Mouse (Mus musculus): ENCODE data around the gene Ifi27l2b. TPM values are rescaled to one million over a fixed set of nuclear protein-coding genes. Genes with fewer than 3 reads are reported as not detected.
"Not testable (repeated sequence)": the region's sequence is repeated elsewhere in the genome, so short reads cannot be mapped to it uniquely, and the experiment has no call there.

The Ifi27l2b gene
- polyA plus RNA-seq, 1 experiment from 2014 or later, result not detected

DNA sequence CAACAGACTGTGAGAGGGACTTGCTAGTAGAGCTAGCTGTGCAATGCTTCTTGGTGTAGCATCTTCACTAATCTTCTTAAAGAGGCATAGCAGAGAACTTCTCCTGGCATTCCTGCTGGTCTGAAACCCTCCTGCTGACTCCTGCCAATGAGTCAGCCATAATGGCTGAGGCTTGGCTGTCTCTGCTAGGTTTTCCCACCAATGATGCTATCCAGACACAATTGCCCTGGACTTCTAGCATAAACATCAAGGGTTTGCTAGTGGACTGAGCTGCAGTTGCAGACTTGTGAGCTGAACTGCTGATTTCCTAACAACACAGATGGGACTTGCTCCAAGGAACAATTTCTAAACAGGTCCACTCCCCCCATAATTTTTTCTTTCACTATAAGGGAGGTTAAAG lies 3.7 kb downstream of the Ifi27l2b start:
- H3K4me2 ChIP-seq (ENCODE audit: low read length), result no peak overlapping the region

DNA sequence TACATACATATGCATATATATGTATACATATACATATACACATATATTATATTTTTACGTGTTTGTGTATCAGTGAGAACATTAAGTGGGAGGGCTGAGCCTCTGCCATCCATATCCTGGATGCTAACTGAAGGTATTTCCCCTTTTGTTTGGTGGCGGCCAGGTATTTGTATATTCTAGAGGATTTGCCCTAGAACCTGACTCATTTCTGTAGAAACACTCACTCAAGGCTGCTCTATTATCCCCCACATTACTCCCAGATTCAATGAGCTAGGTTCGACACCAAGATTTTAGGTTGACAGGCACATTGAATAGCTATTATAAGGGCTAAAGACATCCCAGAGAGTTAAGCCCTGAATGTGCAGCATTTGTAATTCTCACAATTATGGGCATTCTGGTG lies 12.0 kb downstream of the Ifi27l2b start:
- Histone ChIP-seq H3K27me3 (ENCODE audit: control insufficient read depth, insufficient read depth, low read depth, low read length) (no peaks in the 10 kb centered on the region), H3K9ac (ENCODE audit: low read depth, low read length) (no peak overlapping the region), H3K36me3 (ENCODE audit: control insufficient read depth, insufficient read depth, low read length) (no peaks in the 10 kb centered on the region), H3K27ac (ENCODE audit: low read length) (no peak overlapping the region), H3K4me3 (ENCODE audit: low read depth, low read length) (no peak overlapping the region), H3K4me2 (ENCODE audit: low read length) (no peak overlapping the region), H3K9me3 (replicated peaks; ENCODE audit: control insufficient read depth, low read length, poor library complexity, severe bottlenecking) (no peaks in the 10 kb centered on the region), H3K4me1 (ENCODE audit: control insufficient read depth, insufficient read depth, low read length) (no peaks in the 10 kb centered on the region)
- no peak for ATAC-seq
- 67% methylated on average over 3 of the region's 3 CpGs for WGBS

More for the DNA sequence above, 3.7 kb downstream of the Ifi27l2b start:
- ATAC-seq, result no peak
- Histone ChIP-seq H3K9ac (ENCODE audit: low read depth, low read length) (no peak overlapping the region), H3K9me3 (replicated peaks; ENCODE audit: control insufficient read depth, low read length, poor library complexity, severe bottlenecking) (no peaks in the 10 kb centered on the region), H3K27me3 (ENCODE audit: control insufficient read depth, insufficient read depth, low read depth, low read length) (no peaks in the 10 kb centered on the region), H3K4me1 (ENCODE audit: control insufficient read depth, insufficient read depth, low read length) (no peaks in the 10 kb centered on the region), H3K36me3 (ENCODE audit: control insufficient read depth, insufficient read depth, low read length) (no peaks in the 10 kb centered on the region), H3K27ac (ENCODE audit: low read length) (no peak overlapping the region), H3K4me3 (ENCODE audit: low read depth, low read length) (no peak overlapping the region)

DNA sequence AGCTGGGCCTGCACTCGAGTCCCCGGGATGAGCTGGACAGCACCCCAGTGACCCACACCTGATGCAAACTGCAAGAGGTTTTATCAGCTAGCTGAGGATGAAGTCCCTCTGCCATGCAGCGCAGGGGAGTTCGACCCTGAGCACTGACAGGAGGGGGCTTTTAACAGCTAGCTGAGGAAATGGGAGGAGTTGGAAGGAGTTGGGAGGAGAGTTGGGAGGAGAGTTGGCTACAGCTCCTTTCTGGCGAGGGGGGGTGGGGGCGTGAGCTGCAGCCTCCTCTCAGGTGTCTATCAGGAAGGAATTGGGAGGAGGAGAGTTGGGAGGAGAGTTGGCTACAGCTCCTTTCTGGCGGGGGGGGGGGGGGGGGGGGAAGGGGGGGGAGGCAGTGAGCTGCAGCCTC lies 12.8 kb downstream of the Ifi27l2b start:
- not testable (repeated sequence) for H3K27ac ChIP-seq (ENCODE audit: low read length); H3K4me2 ChIP-seq (ENCODE audit: low read length); H3K36me3 ChIP-seq (ENCODE audit: control insufficient read depth, insufficient read depth, low read length); H3K4me3 ChIP-seq (ENCODE audit: low read depth, low read length); H3K4me1 ChIP-seq (ENCODE audit: control insufficient read depth, insufficient read depth, low read length); ATAC-seq; H3K9ac ChIP-seq (ENCODE audit: low read depth, low read length); H3K9me3 ChIP-seq (replicated peaks; ENCODE audit: control insufficient read depth, low read length, poor library complexity, severe bottlenecking); H3K27me3 ChIP-seq (ENCODE audit: control insufficient read depth, insufficient read depth, low read depth, low read length)
- WGBS, result 59% methylated on average over 5 of the region's 7 CpGs

DNA sequence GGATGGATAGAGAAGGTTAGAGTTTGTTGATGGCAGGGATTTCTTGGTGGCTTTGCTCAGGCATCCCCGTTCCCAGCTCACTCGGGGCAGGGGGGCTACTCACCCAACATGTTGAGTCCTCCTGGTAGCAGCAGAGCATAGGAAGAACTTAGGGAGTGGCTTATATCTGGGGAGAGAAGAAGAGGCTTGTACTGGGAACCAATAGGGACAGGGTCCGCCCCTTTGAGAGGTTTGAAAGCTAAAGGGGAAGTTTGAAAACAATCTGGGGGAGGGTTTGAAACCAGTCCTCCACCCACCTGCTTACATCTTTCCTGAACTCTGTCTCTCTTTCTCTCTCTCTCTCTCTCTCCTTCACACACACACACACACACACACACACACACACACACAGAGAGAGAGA lies 13.5 kb downstream of the Ifi27l2b start, which contains the start of gene Ifi27l2a:
Gene Ifi27l2a (minus strand): TSS at position 157 of the 400 bp plus-strand sequence.
- Histone ChIP-seq H3K4me3 (ENCODE audit: low read depth, low read length) (no peak within 1 kb of the TSS), H3K36me3 (ENCODE audit: control insufficient read depth, insufficient read depth, low read length) (no peaks in the 10 kb centered on the region), H3K9ac (ENCODE audit: low read depth, low read length) (no peak within 1 kb of the TSS), H3K9me3 (replicated peaks; ENCODE audit: control insufficient read depth, low read length, poor library complexity, severe bottlenecking) (no peaks in the 10 kb centered on the region), H3K27ac (ENCODE audit: low read length) (no peak within 1 kb of the TSS), H3K4me2 (ENCODE audit: low read length) (no peak within 1 kb of the TSS), H3K27me3 (ENCODE audit: control insufficient read depth, insufficient read depth, low read depth, low read length) (no peaks in the 10 kb centered on the region), H3K4me1 (ENCODE audit: control insufficient read depth, insufficient read depth, low read length) (no peaks in the 10 kb centered on the region)
- ATAC-seq, result no peak
- WGBS, result 47% methylated on average over 3 of the region's 3 CpGs

DNA sequence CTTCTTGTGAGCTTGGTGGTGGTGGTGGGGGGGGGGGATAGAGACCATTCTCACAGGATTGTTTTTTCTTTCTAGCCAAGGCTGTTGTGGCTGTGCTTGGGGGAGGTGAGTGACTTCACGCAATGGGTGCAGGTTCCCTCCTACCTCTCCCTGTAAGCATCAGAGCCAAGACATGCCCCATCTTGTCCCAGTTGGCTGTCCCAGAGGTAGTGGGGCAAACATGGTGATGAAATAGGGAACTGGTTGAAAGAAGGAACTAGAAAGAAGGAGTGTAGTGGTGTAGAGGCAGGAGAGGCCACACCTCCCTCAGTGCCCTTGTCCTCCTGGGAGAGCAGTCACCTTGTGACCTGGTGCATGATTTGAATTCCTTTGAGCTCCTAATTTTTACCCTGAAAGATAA lies 19.4 kb downstream of the Ifi27l2b start:
- ATAC-seq, result no peak
- Histone ChIP-seq H3K27me3 (ENCODE audit: control insufficient read depth, insufficient read depth, low read depth, low read length) (no peaks in the 10 kb centered on the region), H3K27ac (ENCODE audit: low read length) (no peak overlapping the region), H3K9ac (ENCODE audit: low read depth, low read length) (no peak overlapping the region), H3K4me2 (ENCODE audit: low read length) (no peak overlapping the region), H3K4me1 (ENCODE audit: control insufficient read depth, insufficient read depth, low read length) (no peaks in the 10 kb centered on the region), H3K9me3 (replicated peaks; ENCODE audit: control insufficient read depth, low read length, poor library complexity, severe bottlenecking) (no peaks in the 10 kb centered on the region), H3K36me3 (ENCODE audit: control insufficient read depth, insufficient read depth, low read length) (no peaks in the 10 kb centered on the region), H3K4me3 (ENCODE audit: low read depth, low read length) (no peak overlapping the region)
- WGBS, result 92% methylated on average over 1 of the region's 1 CpGs

DNA sequence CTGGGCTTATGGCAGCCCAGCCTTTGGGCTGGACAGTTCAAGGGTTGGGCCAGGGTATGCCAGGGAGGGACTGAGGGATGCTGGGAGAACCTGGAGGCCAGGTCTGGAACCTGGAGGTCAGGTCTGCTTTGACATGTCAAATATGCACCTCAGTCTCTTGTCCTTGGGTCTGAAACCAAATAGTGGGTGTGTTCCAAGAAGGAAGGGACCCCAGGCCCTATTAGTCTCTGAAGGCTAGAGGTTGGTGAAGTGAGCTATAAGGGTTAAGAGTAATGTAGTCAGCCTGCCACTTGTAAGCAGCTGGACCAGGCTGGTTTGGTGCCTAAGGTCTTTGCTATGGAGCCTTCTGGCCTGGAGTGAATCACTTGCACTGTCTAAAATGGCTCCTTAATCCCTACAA lies 22.2 kb downstream of the Ifi27l2b start:
- Histone ChIP-seq H3K4me1 (ENCODE audit: control insufficient read depth, insufficient read depth, low read length) (no peaks in the 10 kb centered on the region), H3K9me3 (replicated peaks; ENCODE audit: control insufficient read depth, low read length, poor library complexity, severe bottlenecking) (no peaks in the 10 kb centered on the region), H3K9ac (ENCODE audit: low read depth, low read length) (no peak overlapping the region), H3K27ac (ENCODE audit: low read length) (no peak overlapping the region), H3K27me3 (ENCODE audit: control insufficient read depth, insufficient read depth, low read depth, low read length) (no peaks in the 10 kb centered on the region), H3K4me2 (ENCODE audit: low read length) (no peak overlapping the region), H3K4me3 (ENCODE audit: low read depth, low read length) (no peak overlapping the region), H3K36me3 (ENCODE audit: control insufficient read depth, insufficient read depth, low read length) (no peaks in the 10 kb centered on the region)
- ATAC-seq, result no peak

DNA sequence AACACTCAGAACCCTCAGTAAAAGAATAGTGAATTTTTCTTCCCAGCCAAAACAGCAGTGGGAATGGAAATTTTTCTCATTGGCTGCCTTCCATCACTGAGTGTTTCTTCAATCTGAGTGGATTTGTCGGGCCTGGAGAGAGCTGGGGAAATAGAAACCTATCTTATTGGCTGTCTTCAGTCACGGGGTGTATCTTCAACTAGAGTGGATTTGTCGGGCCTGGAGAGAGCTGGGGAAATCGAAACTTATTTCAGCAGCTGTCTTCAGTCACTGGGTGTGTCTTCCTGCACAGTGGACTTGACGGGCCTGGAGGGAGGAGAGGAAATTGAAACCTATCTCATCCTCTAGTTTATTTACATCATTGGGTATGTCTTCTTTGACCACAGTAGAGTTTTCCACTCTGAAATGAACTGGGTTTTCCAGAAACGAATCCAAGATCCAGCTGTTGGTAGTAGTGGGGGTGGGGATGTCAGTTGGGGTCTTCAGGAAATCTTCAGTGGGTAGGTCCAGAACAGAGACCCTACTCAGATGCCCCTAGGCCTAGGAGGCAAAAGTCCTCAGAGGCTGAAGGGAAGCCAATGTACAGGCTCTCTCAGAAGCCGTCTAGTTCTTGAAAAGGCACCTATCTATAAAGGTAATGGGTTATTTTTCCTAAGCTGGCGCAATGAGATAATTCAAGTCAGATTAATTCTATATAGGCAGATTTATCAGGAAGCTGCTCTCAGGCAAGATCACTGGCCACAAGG lies 22.9 kb downstream of the Ifi27l2b start, which contains the start of gene Ifi27:
Gene Ifi27 (plus strand): TSS at position 226 of the 746 bp plus-strand sequence.
- H3K4me1 ChIP-seq (ENCODE audit: control insufficient read depth, insufficient read depth, low read length), result no peaks in the 10 kb centered on the region
- H3K9ac ChIP-seq (ENCODE audit: low read depth, low read length), result no peak within 1 kb of the TSS
- H3K27me3 ChIP-seq (ENCODE audit: control insufficient read depth, insufficient read depth, low read depth, low read length), result no peaks in the 10 kb centered on the region
- no peak within 1 kb of the TSS for H3K4me3 ChIP-seq (ENCODE audit: low read depth, low read length)
- ATAC-seq, result no peak
- no peak within 1 kb of the TSS for H3K27ac ChIP-seq (ENCODE audit: low read length)
- H3K36me3 ChIP-seq (ENCODE audit: control insufficient read depth, insufficient read depth, low read length), result no peaks in the 10 kb centered on the region
- 79% methylated on average over 8 of the region's 8 CpGs for WGBS
- no peak within 1 kb of the TSS for H3K4me2 ChIP-seq (ENCODE audit: low read length)
- H3K9me3 ChIP-seq (replicated peaks; ENCODE audit: control insufficient read depth, low read length, poor library complexity, severe bottlenecking), result no peaks in the 10 kb centered on the region

DNA sequence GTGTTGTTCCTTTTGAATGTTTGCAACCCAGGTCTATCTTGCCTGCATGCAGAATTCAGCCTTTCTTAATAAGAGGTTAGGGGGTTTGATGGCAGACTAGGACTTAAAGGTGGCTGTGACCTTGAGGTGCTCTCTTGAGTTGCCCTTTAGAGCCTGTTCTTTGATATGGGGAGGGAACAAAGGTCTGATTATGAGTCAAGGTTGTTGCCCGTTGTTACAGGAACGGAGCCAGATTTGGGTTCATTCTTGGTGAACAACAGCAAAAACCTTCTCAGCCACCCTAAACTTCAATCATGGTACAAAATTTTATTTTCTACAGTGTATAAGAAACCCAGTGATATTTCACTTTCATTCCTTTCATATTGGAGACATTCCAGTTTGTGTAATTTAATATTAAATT lies 23.6 kb downstream of the Ifi27l2b start:
- H3K36me3 ChIP-seq (ENCODE audit: control insufficient read depth, insufficient read depth, low read length), result no peaks in the 10 kb centered on the region
- WGBS, result 91% methylated on average over 2 of the region's 2 CpGs
- H3K9ac ChIP-seq (ENCODE audit: low read depth, low read length), result no peak overlapping the region
- no peak overlapping the region for H3K4me2 ChIP-seq (ENCODE audit: low read length)
- ATAC-seq, result no peak
- H3K27ac ChIP-seq (ENCODE audit: low read length), result no peak overlapping the region
- no peaks in the 10 kb centered on the region for H3K4me1 ChIP-seq (ENCODE audit: control insufficient read depth, insufficient read depth, low read length)
- no peak overlapping the region for H3K4me3 ChIP-seq (ENCODE audit: low read depth, low read length)
- H3K9me3 ChIP-seq (replicated peaks; ENCODE audit: control insufficient read depth, low read length, poor library complexity, severe bottlenecking), result no peaks in the 10 kb centered on the region
- H3K27me3 ChIP-seq (ENCODE audit: control insufficient read depth, insufficient read depth, low read depth, low read length), result no peaks in the 10 kb centered on the region

DNA sequence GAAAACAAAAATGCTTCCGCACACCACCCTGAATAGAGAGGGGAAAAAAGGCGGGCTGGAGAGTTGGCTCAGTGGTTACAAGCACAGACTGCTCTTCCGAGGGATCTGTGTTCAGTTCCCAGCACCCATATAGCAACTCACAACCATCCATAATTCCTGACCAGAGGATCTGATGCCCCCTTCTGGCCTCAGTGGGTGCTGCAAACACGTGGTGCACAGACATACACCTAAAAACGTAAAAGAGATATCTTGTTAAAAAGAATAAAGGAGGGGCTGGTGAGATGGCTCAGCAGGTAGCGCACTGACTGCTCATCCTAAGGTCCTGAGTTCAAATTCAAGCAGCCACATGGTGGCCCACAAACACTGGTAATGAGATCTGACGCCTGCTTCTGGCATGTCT lies 30.3 kb downstream of the Ifi27l2b start:
- no peak for ATAC-seq
- no peak overlapping the region for H3K27ac ChIP-seq (ENCODE audit: low read length)
- no peaks in the 10 kb centered on the region for H3K27me3 ChIP-seq (ENCODE audit: control insufficient read depth, insufficient read depth, low read depth, low read length)
- 91% methylated on average over 7 of the region's 7 CpGs for WGBS
- no peak overlapping the region for H3K9ac ChIP-seq (ENCODE audit: low read depth, low read length)
- no peaks in the 10 kb centered on the region for H3K9me3 ChIP-seq (replicated peaks; ENCODE audit: control insufficient read depth, low read length, poor library complexity, severe bottlenecking)
- H3K4me3 ChIP-seq (ENCODE audit: low read depth, low read length), result no peak overlapping the region
- H3K36me3 ChIP-seq (ENCODE audit: control insufficient read depth, insufficient read depth, low read length), result peaks cover 7% of the 10 kb centered on the region
- H3K4me2 ChIP-seq (ENCODE audit: low read length), result no peak overlapping the region
- H3K4me1 ChIP-seq (ENCODE audit: control insufficient read depth, insufficient read depth, low read length), result peaks cover 29% of the 10 kb centered on the region
